Mouse (Mus musculus): ENCODE data around the gene Rin3. TPM values are rescaled to one million over a fixed set of nuclear protein-coding genes. Genes with fewer than 3 reads are reported as not detected.

The Rin3 gene
- polyA plus RNA-seq, 1 experiment from 2014 or later, result 4.6 TPM

- no peak overlapping the region for H3K4me3 ChIP-seq
- peak overlapping the region; percentile 75 for H3K27ac ChIP-seq (replicated peaks)
- no peaks in the 10 kb centered on the region for H3K9me3 ChIP-seq
- ATAC-seq (ENCODE audit: low read depth), result peak; percentile 68
- WGBS, result 35% methylated on average over 6 of the region's 6 CpGs
- H3K4me1 ChIP-seq (replicated peaks), result peaks cover 47% of the 10 kb centered on the region
- no peaks in the 10 kb centered on the region for H3K36me3 ChIP-seq
- no peaks in the 10 kb centered on the region for H3K27me3 ChIP-seq
- H3K4me2 ChIP-seq, result 0 out of 2 replicates have a peak overlapping the region, but pooled peaks have one; percentile 6
- no peak overlapping the region for H3K9ac ChIP-seq
These were observed 25.2 kb downstream of the Rin3 start for GRCm38 (mm10) chr12:102308001-102308456.

DNA sequence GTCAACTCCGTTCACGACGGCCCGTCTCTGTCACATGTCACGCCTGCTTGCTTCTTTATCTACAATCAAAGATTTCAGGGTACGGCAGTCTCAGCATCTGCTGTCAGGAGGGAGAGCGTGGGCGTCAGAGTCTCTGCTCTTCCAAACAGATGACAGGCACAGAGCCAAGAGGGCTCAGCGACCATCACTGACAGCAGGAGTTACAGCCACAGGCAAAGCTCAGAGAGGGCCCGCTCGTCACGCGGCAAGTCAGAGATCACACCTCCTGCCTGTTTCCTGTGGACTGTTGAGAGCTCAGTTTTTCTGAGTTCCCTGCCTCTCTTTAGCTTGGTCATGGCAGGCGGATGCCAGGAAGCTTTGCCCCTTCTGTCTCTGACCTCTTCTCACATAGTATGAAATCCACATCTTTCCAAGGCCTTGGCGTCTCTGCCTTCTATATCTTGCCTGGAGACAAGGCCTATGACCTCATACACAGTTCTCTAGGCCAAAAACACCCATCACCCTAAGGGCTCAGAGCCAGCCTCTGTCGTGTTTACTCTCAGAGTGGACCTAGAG is 25.7 kb downstream of the Rin3 start:
- Histone ChIP-seq H3K9me3 (no peaks in the 10 kb centered on the region), H3K9ac (no peak overlapping the region; the same call in 1 of the 2 replicates), H3K4me2 (no peak overlapping the region), H3K27me3 (no peaks in the 10 kb centered on the region), H3K36me3 (no peaks in the 10 kb centered on the region), H3K4me1 (replicated peaks) (peaks cover 42% of the 10 kb centered on the region), H3K4me3 (no peak overlapping the region), H3K27ac (replicated peaks) (peak overlapping the region; percentile 75)
- ATAC-seq (ENCODE audit: low read depth), result peak; percentile 74
- WGBS, result 56% methylated on average over 16 of the region's 16 CpGs

- Histone ChIP-seq H3K4me3 (no peak overlapping the region), H3K36me3 (no peaks in the 10 kb centered on the region), H3K9me3 (no peaks in the 10 kb centered on the region), H3K4me1 (replicated peaks) (peaks cover 34% of the 10 kb centered on the region), H3K9ac (no peak overlapping the region), H3K27ac (replicated peaks) (no peak overlapping the region), H3K27me3 (no peaks in the 10 kb centered on the region), H3K4me2 (no peak overlapping the region)
- WGBS, result 95% methylated on average over 11 of the region's 11 CpGs
- ATAC-seq (ENCODE audit: low read depth), result no peak
These were observed 26.4 kb downstream of the Rin3 start for GRCm38 (mm10) chr12:102309099-102309799.

GRCm38 (mm10) chr12:102309800-102310195 is 26.9 kb downstream of the Rin3 start:
- Histone ChIP-seq H3K27me3 (no peaks in the 10 kb centered on the region), H3K9ac (no peak overlapping the region), H3K9me3 (no peaks in the 10 kb centered on the region), H3K27ac (replicated peaks) (no peak overlapping the region), H3K4me3 (no peak overlapping the region), H3K36me3 (no peaks in the 10 kb centered on the region), H3K4me1 (replicated peaks) (peaks cover 29% of the 10 kb centered on the region), H3K4me2 (no peak overlapping the region)
- 90% methylated on average over 8 of the region's 8 CpGs for WGBS
- no peak for ATAC-seq (ENCODE audit: low read depth)

DNA sequence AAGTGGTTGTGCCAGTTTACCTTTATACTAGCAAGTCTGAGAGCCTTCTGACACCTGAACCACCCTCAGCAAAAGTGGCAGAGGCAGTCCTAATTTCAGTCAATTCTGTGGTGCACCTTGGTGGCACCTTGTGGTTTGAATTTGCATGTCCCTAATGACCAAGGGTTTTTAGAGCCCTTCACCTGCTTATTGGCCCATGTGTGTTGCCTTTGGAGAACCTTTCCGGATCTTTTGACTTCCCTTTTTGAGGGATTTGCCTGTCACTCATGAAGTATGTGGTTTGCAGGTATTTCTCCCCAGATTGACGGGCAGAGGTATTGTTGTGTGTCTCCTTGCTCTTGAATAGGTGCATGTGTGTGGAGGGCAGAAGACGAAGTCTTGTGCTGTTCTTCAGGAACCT is 27.4 kb downstream of the Rin3 start:
- 93% methylated on average over 3 of the region's 3 CpGs for WGBS
- Histone ChIP-seq H3K27me3 (no peaks in the 10 kb centered on the region), H3K27ac (replicated peaks) (no peak overlapping the region), H3K36me3 (no peaks in the 10 kb centered on the region), H3K9ac (no peak overlapping the region), H3K4me1 (replicated peaks) (peaks cover 24% of the 10 kb centered on the region), H3K4me2 (no peak overlapping the region), H3K9me3 (no peaks in the 10 kb centered on the region), H3K4me3 (no peak overlapping the region)
- ATAC-seq (ENCODE audit: low read depth), result no peak

DNA sequence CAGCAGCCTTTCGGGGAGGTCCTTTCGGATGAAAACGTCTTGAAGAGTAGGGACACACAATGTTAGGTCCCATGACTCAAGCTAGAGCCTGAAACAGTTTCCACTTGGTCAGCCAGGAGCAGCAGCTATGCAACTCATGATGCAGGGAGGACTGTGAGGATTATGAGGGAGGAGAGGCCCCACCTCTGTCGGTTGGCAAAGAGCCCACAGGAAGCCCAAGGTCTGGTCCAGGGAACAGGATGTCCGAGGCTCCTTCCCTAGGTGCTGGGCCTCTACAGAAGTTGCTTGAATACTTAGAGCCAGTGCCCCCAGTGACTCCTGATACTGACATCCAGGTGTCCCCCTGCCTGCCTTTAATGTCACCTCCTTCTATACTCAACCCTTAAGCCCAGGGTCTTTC is 28.6 kb downstream of the Rin3 start:
- H3K9me3 ChIP-seq, result no peaks in the 10 kb centered on the region
- no peak overlapping the region for H3K4me2 ChIP-seq
- H3K27me3 ChIP-seq, result no peaks in the 10 kb centered on the region
- 83% methylated on average over 5 of the region's 5 CpGs for WGBS
- H3K36me3 ChIP-seq, result no peaks in the 10 kb centered on the region
- peaks cover 18% of the 10 kb centered on the region for H3K4me1 ChIP-seq (replicated peaks)
- no peak overlapping the region for H3K4me3 ChIP-seq
- no peak overlapping the region for H3K27ac ChIP-seq (replicated peaks)
- ATAC-seq (ENCODE audit: low read depth), result no peak
- no peak overlapping the region for H3K9ac ChIP-seq

GRCm38 (mm10) chr12:102319150-102319549 is 36.3 kb downstream of the Rin3 start:
- Histone ChIP-seq H3K9ac (no peak overlapping the region), H3K4me1 (replicated peaks) (no peaks in the 10 kb centered on the region), H3K4me2 (no peak overlapping the region), H3K9me3 (no peaks in the 10 kb centered on the region), H3K27ac (replicated peaks) (no peak overlapping the region), H3K4me3 (no peak overlapping the region), H3K27me3 (no peaks in the 10 kb centered on the region), H3K36me3 (no peaks in the 10 kb centered on the region)
- ATAC-seq (ENCODE audit: low read depth), result no peak
- WGBS, result 36% methylated on average over 2 of the region's 2 CpGs

GRCm38 (mm10) chr12:102319899-102320298 is 37.1 kb downstream of the Rin3 start:
- WGBS, result 71% methylated on average over 2 of the region's 2 CpGs
- Histone ChIP-seq H3K36me3 (no peaks in the 10 kb centered on the region), H3K27me3 (no peaks in the 10 kb centered on the region), H3K4me3 (no peak overlapping the region), H3K9me3 (no peaks in the 10 kb centered on the region), H3K27ac (replicated peaks) (no peak overlapping the region), H3K4me1 (replicated peaks) (no peaks in the 10 kb centered on the region), H3K9ac (no peak overlapping the region), H3K4me2 (no peak overlapping the region)
- ATAC-seq (ENCODE audit: low read depth), result no peak

DNA sequence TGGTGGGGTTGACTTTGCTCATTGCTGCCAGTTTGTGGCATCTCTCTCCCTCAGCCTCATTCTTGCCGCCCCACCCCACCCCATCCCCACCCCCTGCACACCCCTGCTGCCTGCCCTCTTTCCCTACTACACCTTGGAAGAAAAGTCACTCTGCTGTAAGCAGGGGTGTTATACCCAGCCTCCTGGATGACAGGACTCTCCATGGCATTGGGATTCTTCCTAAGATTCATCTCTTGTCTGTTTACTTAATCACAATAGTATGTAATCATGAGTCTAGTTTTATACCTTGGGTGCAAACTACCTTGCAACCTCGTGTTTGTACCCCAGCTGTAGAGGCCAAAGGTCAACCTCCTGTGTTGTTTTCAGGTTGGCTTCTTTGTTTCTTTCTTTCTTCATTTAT is 37.5 kb downstream of the Rin3 start:
- 71% methylated on average over 2 of the region's 2 CpGs for WGBS
- Histone ChIP-seq H3K4me1 (replicated peaks) (no peaks in the 10 kb centered on the region), H3K27ac (replicated peaks) (no peak overlapping the region), H3K4me3 (no peak overlapping the region), H3K4me2 (no peak overlapping the region), H3K36me3 (no peaks in the 10 kb centered on the region), H3K9me3 (no peaks in the 10 kb centered on the region), H3K27me3 (no peaks in the 10 kb centered on the region), H3K9ac (no peak overlapping the region)
- ATAC-seq (ENCODE audit: low read depth), result no peak

DNA sequence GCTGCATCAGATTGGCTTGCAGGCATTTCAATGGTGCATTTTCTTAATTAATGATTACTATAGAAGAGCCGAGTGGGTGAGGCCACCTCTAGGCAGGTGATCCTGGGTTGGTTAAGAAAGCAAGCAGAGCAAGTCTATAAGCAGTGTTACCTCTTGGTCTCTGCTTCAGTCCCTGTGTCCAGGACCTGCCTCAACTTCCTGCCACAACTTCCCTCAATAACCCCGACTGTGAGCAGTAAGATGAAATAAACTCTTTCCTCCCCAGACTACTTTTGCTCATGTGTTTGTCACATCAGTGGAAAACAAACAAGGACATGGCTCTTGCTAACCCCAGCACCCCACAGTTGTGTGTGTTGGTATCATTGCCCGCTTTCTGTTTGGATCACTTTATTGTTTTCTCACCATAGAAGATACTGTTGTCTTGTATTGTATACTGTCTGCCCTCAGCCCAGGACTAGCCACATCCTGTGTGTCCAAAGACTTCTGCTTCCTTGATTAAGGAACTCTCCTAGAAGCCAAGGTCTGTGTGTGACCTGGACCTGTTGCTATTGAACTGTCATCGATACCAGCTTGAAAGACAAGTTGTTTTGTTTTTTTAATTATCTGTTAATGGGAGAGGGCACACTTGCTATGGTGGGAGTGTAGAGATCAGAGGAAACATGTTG is 38.3 kb downstream of the Rin3 start:
- Histone ChIP-seq H3K27me3 (no peaks in the 10 kb centered on the region), H3K9ac (no peak overlapping the region), H3K27ac (replicated peaks) (no peak overlapping the region), H3K9me3 (no peaks in the 10 kb centered on the region), H3K4me3 (no peak overlapping the region), H3K4me2 (no peak overlapping the region), H3K36me3 (no peaks in the 10 kb centered on the region), H3K4me1 (replicated peaks) (no peaks in the 10 kb centered on the region)
- 87% methylated on average over 4 of the region's 4 CpGs for WGBS
- ATAC-seq (ENCODE audit: low read depth), result no peak

- H3K27me3 ChIP-seq, result no peaks in the 10 kb centered on the region
- 92% methylated on average over 5 of the region's 5 CpGs for WGBS
- no peak overlapping the region for H3K4me2 ChIP-seq
- H3K27ac ChIP-seq (replicated peaks), result no peak overlapping the region
- H3K4me3 ChIP-seq, result no peak overlapping the region
- H3K4me1 ChIP-seq (replicated peaks), result no peaks in the 10 kb centered on the region
- H3K9me3 ChIP-seq, result no peaks in the 10 kb centered on the region
- H3K9ac ChIP-seq, result no peak overlapping the region
- no peaks in the 10 kb centered on the region for H3K36me3 ChIP-seq
- ATAC-seq (ENCODE audit: low read depth), result no peak
These were observed 39.0 kb downstream of the Rin3 start for GRCm38 (mm10) chr12:102321855-102322254.

DNA sequence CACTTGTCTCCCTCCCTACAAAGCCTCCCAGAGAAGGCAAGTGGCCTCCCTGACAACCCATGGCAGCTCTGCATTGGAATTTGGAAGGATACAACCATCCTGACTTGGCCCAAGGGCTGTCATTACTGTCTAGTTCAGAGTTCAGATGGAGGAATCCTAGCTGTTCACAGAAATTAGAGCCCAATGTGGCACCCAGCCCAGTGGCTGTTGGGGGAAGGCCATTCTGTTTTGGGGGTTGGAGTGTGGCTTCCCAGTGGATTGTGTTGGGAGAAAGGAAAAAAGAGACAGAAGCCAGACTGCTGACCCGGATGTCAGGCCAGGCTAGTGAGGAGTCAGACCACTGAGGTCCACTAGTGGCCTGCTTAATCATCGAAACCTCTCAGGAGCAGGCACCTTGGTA is 40.5 kb downstream of the Rin3 start:
- H3K36me3 ChIP-seq, result no peaks in the 10 kb centered on the region
- no peak for ATAC-seq (ENCODE audit: low read depth)
- H3K27ac ChIP-seq (replicated peaks), result no peak overlapping the region
- no peaks in the 10 kb centered on the region for H3K9me3 ChIP-seq
- H3K27me3 ChIP-seq, result no peaks in the 10 kb centered on the region
- WGBS, result 85% methylated on average over 2 of the region's 2 CpGs
- H3K4me2 ChIP-seq, result no peak overlapping the region
- no peak overlapping the region for H3K4me3 ChIP-seq
- H3K9ac ChIP-seq, result no peak overlapping the region
- H3K4me1 ChIP-seq (replicated peaks), result peaks cover 4% of the 10 kb centered on the region
